Mouse (Mus musculus): Measurements from ENCODE around the gene Mfap4. TPM values are rescaled to one million over a fixed set of nuclear protein-coding genes. Genes with fewer than 3 reads are reported as not detected.

Gene Mfap4
- total RNA-seq, 2 experiments from 2014 or later, result 43.3 to 50.0 TPM

DNA sequence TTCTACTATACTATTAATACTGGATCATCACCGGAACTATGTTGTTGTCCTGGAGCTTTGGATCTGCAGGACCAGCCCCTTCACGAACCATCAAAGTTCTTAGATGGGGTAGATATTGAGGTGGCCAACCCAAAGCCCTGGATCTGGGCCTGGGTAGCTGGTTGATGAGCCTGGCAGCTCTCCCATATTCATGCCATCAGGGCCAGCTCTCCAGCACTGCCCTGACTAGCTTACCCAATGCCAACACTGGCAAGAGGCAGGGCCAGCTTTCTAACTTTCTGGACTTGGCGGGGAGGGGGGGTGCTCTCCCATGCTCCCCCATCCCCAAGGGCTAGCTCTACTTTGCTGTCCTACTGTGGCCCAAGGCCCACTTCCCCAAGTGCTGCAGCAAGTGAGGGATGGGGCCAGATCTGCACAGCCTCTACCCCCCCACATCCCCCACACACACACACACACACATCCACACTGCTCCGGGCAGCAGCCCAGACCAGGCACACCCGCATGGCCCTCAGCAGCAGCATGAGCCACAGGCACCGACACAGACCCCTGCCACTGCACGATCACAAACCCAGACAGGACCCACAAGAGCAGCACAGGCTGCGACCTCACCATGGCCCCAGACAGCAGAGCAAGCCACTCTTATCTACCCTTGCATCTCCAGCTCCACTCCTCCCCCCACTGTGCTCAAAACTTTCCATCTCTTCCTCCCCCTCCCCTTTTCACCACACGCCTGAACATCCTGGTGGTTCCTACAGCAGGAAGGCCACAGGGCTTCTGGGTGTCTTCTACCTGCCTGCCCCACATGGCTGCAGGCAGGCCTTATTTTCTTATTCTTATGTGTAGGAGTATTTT lies 3.8 kb upstream of the Mfap4 start:
- intact Hi-C loops (cut with DNase I), result no loop called here
- no peak for DNase-seq (ENCODE audit: low spot score)

DNA sequence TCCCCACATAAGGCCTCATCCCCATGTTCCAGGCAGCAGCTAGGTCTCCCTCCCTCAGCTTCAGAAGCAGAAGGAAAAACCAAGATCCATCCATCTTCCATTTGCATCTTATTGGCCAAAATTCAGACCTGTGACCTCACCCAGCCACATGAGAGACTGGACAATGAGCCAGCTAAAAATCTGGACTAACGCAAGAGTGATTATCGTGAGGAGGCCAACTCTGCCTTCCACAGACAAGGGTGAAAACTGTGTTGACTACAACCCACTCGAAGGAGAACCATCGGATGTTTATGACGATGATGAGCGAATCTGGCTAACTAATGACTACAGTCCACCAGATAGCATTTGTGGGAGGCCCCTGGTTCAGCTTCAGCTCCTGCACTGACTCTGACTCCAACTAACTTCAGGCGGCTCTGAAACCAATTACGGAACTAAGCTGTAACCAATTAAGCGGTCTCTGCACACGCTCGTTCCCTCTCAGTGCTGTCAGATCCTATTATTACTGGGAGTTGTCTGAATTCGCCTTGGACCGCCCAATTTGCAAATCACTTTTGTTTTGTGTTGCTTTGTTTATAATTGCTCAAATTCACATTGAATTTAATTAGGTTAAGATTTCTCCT lies 1.9 kb upstream of the Mfap4 start:
- no peak for DNase-seq (ENCODE audit: low spot score)
- intact Hi-C loops (cut with DNase I), result no loop called here

DNA sequence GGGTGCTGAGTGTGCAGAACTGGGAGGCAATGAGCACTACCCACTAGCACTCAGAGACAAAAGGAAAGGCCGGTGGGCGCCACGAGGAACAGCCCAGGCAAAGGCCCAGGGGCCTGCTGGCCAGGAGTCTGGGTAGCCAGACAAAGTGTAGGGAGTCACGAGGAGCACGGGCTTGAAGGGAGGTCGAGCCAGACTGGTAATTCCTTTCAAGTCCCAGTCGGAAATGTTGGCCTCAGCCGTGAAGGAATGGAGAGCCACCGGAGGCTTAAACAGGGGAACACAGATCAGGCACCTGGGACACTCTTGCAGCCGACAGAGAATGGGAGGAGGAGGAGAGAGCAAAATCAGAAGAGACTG lies 997 bp upstream of the Mfap4 start:
- intact Hi-C loops (cut with DNase I), result no loop called here
- DNase-seq (ENCODE audit: low spot score), result no peak

DNA sequence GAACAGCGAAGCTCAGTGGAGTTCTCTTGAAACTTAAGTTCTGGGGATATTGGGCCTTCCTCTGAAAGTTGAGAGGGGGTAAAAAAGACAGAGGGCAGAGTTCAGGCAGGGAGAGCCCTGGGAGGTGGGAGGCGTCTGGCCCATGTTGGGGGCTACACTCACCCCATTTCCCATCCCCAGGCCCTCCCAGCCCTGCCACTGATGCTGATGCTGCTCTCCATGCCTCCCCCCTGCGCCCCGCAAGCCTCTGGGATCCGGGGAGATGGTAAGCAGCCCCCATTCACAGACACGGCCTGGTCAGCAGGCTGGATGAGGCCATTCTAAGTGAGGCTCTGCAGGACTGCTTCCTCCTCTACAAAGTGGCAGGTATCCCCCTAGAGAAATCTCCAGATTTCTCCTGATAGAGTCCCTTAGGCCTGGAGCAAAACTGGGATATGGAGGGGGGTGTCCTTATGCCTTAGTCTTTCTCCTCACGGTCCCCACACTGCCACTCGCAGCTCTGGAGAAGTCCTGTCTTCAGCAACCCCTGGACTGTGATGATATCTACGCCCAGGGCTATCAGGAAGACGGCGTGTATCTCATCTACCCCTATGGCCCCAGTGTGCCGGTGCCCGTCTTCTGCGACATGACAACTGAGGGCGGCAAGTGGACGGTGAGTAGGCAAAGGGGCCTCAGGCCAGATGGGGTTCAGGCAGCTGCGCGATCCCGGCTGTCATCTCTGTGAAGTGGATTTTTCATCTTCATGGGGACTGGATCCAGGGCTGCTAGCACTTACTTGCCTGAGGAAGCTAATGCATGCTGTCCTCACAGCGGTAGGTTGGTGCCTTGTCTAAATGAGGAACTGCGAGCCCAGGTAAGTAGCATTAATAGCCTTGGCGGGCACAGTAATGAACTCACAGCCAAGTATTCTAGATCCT lies 568 bp downstream of the Mfap4 start:
- DNase-seq (ENCODE audit: low spot score), result no peak
- intact Hi-C loops (cut with DNase I), result no loop called here

DNA sequence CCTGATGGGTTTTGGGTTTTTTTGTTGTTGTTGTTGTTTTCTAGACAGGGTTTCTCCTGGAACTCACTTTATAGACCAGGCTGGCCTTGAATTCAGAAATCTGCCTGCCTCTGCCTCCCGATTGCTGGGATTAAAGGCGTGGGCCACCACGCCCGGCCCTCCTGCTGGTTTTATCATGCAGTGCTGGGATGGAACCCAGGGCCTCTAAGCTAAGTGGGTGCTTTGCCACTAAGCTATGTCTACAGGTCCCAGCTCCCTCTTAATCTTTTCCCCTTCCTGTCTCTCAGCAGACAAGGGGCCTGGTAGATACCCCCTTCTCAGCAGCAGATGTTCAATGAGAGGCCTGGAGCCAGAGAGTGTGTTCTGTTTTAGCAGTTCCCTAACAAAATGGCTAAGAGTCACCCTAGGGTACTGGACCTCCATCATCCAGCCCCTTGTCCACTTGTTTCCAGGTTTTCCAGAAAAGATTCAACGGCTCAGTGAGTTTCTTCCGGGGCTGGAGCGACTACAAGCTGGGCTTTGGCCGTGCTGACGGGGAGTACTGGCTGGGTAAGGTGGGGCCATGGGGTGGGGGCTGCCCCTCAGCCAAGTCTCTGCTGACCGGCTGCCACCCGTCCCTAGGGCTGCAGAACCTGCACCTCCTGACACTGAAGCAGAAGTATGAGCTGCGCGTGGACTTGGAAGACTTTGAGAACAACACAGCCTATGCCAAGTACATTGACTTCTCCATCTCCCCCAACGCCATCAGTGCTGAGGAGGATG lies 1.4 kb downstream of the Mfap4 start:
- DNase-seq (ENCODE audit: low spot score), result no peak
- intact Hi-C loops (cut with DNase I), result no loop called here

DNA sequence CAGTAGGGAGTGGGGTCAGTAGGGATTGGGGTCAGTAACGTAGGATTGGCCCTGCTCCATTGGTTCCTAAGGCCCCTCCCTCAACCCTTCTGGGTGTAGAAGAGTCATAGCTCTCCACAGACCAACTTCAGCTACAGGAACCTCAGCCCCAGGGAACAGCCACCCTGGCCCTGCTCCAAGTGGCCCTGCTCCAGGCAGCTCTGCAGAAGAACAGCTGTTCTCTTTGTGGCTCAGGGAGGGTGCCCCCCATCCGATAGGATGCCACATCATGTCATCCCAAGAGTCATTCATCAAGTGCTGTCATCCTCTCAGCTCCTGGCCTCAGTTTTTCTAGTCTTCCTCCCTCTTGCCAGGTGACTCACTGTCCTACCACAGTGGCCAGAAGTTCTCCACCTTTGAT lies 2.2 kb downstream of the Mfap4 start:
- intact Hi-C loops (cut with DNase I), result no loop called here
- DNase-seq (ENCODE audit: low spot score), result no peak

DNA sequence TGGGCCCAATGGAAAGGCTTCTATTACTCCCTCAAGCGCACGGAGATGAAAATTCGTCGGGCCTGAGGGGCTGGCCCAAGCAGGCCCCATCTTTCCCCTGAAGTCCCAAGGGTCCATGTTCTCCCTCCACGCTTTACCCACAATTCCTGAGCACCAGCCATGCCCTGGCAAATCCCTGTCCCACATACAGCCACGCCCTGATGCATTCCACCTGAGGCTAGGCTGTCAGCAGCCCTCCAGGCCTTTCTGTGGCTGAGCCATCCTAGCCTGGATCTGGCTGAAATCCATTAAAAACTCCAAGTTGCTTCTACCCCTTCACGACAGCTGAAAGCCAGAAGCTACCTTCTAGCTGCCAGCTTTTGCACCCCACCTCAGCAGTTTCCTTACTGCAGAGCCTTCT lies 2.7 kb downstream of the Mfap4 start:
- intact Hi-C loops (cut with DNase I), result no loop called here
- no peak for DNase-seq (ENCODE audit: low spot score)

DNA sequence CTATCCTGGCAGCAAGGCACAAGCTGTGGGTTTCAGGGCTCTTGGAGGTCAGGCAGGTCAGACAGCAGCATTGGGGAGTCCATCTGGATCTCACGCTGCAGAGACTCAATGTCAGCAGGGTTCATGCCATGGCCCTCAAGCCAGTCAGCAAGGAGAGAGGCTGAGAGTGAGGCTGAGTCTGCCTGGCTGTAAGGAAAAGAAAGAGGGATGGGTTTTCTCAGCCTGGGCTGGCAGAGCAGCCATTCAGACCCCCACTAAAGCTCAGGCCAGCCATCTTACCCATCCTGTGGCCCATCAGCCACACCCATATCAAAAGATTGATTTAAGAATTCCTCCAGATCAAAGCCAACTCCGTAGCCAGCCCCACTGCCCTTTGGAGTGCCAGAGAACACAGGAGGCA lies 3.9 kb downstream of the Mfap4 start:
- intact Hi-C loops (cut with DNase I), result no loop called here
- DNase-seq (ENCODE audit: low spot score), result no peak

DNA sequence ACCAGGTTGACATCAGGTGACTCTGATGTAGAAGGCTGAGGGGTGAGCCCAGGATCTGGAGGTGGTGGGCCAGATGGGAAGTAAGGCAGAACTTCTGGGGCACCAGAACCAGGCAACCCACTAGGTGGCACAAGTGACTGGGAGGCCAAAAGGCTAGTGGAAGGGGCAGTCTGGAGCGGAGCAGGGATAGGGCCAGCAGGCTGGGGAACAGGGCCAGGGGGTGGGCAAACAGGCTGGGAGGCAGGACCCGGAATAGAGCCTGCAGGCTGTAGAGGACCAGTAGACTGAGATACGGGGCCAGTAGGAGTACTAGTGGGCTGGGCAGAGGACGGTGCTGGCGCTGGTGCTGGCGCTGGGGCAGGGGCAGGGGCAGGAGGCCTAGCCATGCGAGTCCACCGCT lies 4.6 kb downstream of the Mfap4 start:
- intact Hi-C loops (cut with DNase I), result loop anchor here (10.0 kb wide), 1 partner anchor 315 kb away; the partner anchor contains the start of gene Usp22
- no peak for DNase-seq (ENCODE audit: low spot score)

DNA sequence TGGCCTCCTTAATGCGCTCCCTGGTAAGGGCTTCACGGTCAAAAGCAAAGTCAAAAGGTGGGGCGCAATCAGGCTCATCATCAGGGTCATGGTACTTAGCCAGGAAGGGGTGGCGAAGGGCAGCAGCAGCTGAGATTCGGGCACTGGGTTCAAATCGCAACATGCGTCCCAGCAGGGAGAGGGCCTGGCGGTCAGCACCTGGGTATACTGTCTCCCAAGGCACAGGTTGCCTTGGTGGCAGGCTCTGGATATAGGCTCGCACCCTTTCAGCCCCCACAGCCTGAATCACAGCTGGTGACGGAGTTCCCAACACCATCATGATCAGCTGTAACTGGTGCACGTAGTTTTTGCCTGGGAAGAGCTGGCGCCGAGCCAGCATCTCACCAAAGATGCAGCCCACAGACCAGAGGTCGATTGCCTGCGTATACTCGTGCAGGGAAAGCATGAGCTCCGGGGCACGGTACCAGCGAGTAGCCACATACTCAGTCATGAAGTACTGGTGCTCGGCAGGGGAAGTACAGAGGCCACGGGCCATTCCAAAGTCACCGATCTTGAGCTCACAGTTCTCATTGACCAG lies 5.8 kb downstream of the Mfap4 start:
- intact Hi-C loops (cut with DNase I), result loop anchor here (10.0 kb wide), 1 partner anchor 316 kb away; the partner anchor contains the start of gene Usp22
- DNase-seq (ENCODE audit: low spot score), result no peak

DNA sequence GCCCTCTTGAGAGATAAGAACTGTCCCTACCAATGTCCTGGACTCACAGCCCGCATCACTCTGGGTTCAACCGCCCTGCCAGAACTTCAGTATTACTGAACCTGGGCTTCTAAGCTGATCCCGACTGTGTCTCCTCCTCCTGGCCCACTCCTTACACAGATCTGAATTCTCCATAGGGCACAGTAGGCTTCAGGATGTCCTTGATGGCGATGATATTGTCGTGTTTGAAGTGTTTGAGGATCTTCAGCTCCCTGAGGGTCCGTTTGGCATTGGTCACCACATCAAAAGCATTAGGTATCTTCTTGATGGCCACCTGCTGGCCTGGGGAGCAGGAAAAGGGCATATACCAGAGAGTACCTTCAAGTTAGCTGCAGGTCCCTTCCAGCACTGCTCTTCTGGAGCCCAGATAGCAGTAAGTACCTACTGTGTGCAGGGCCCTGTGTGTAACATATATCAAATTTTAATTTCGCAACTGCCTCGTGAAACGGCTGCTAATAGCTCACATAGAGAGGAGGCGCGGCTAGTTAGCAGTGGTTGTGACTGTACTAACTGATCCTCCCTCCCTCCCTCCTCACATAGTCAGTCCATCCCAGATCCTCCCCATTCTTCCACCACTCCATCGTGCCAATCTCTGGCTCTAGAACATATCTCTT lies 7.6 kb downstream of the Mfap4 start:
- no peak for DNase-seq (ENCODE audit: low spot score)
- intact Hi-C loops (cut with DNase I), result loop anchor here (10.0 kb wide), 1 partner anchor 318 kb away; the partner anchor contains the start of gene Usp22

DNA sequence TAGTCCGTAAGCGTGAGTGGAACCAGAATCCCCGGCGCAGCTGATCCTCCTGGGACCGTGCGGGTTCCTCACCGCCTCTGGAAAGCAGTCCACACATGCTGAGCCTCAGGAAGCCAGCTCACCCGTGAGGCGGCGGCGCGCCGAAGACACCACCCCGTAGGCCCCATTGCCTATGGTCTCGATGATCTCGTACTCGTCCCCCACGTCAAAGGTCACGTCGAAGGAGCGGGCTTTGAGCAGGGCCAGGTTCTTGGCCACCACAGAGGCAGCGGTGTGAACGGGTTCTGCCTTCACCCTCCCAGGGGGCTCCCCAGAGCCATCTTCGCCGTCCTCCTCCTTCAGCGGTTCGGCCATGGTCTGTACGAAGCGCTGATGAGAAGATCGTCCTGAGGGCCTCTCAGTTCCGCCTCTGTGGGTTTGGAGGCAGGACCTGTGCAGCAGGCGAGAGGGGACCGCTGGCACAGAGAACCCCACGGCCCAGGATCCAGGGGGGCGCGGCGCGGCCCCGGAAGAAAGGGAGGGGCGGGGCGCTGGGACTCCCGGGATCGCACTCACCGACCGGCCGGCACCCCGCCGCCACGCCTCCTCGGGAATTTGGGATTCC lies 8.4 kb downstream of the Mfap4 start:
- DNase-seq (ENCODE audit: low spot score), result no peak
- intact Hi-C loops (cut with DNase I), result loop anchor here (10.0 kb wide), 1 partner anchor 319 kb away; the partner anchor contains the start of gene Usp22

DNA sequence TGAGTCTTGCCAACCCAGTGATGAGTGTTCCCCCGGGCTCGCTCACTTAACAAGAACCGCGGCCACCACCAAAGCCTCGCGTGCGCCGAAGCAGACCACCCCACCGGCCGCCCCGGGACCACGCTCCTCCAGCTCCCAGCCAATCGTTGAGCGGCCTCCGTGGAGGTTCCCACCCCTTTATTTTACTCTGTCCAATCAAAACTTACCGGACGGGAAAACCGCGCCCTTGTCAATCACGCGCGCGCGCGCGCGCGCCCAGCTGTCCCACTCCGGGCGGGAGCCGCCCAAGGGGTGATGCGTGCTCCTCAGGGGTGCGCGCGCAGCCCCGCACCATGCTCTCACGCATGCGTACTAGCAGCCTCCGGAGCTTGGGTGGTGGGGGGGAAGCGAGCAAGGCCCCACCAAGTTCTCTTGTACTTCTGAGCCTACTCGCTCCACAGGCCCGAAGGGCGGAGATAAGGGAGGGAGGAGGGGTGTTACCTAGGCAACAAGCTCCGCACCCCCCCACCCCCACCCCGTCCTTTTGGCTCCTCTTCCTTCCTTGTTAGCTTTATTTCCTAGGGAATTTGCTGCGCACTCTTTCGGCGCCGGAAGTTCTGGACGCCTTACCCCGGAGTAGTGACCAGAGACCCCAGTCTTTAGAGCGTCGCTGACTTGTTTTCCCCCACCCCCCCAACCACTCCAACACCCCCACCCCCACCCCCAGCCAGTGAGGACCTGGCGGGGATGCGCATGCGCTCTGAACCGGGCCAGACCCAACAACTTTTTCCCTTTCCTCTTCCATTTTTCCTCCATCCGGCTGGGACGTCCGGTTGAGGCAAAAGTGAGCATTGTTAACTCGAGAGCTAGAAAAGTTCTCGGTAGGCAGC lies 9.1 kb downstream of the Mfap4 start, which contains the start of gene Mapk7:
Gene Mapk7, minus strand, starts transcription at position 278 of the 869 bp plus-strand sequence.
- intact Hi-C loops (cut with DNase I), result loop anchor here (10.0 kb wide), 1 partner anchor 320 kb away; the partner anchor contains the start of gene Usp22
- peak; percentile 95 for DNase-seq (ENCODE audit: low spot score)

DNA sequence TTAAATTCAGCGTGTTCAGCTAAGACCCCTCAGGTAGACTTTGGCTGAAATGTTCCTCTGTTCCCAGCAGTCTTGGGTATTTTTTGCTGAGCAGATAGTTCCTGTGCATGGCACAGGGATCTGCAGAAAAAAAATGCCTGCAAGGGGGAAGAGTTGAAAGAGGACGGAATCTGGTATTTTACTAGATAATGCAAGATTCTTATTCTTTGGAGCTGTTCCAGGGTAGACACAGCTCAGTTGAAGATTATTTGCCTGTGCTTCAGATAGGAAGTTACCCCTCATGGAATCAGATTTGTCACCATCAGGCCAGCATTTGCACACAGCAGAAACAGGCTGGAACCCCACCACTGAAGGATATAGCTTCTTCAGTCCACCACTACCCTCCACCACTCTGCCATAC lies 10.3 kb downstream of the Mfap4 start:
- intact Hi-C loops (cut with DNase I), result loop anchor here (10.0 kb wide), 1 partner anchor 321 kb away; the partner anchor contains the start of gene Usp22

DNA sequence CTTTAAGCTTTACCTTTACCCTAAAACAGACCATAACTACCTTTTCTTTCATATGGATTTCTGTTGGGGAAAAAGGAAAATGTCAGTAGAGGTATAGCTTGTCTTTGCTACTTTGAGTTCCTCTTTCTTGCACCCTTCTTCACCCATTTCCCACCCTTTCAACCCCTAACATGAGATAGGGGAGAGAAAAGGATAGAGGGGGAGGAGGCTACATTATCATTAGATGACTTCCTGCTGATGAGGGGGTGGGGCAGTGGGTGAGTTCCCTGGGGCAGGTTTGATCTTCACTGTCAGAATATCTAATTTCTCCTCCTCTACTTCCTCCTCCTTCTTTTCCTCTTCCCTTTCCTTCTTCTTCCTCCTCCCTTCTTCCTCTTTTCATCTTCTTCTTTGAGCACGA lies 12.3 kb downstream of the Mfap4 start:
- intact Hi-C loops (cut with DNase I), result loop anchor here (10.0 kb wide), 1 partner anchor 323 kb away; the partner anchor contains the start of gene Usp22
- DNase-seq (ENCODE audit: low spot score), result no peak

More for the DNA sequence above, 10.3 kb downstream of the Mfap4 start:
- no peak for DNase-seq (ENCODE audit: low spot score)

DNA sequence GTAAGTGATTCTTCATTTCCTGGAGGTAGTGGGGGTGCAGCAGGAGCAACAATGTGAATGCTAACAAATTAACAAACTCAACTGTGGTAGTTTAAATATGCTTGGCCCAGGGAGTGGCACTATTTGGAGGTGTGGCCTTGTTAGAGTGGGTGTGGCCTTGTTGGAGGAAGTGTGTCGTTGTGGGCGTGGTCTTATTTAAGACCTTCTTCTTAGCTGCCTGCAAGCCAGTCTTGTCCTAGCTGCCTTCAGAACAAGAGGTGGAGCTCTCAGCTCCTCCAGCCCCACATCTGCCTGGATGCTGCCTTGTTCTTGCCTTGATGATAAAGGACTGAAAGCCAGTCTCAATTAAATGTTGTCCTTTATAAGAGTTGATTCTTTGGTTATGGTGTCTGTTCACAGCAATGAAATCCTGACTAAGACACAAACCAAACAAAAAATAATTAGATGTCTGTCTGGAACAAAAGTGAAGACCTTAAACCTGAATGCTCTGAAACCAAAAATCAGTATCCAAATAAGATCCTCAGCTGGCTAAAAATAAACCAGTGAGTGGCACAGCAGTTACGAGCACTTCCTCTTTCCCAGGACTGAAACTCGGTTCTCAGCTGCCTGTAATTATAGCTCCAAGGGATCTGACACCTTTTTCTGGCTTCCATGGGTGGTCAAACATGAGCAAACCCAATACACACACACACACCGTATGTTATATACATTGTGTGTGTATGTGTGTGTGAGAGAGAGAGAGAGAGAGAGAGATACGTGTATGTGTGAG lies 13.7 kb downstream of the Mfap4 start:
- intact Hi-C loops (cut with DNase I), result loop anchor here (10.0 kb wide), 1 partner anchor 324 kb away; the partner anchor contains the start of gene Usp22
- no peak for DNase-seq (ENCODE audit: low spot score)

Data from heart, postnatal 25 days (tissue).